Mouse (Mus musculus) MEL (cell line): ENCODE measurements around the gene Ccdc122. TPM values are rescaled to one million over a fixed set of nuclear protein-coding genes. Genes with fewer than 3 reads are reported as not detected.

ENCODE experiments used
- DNase-seq: peaks from one replicate; pipeline ENCODE4 v3.0.0; 2011; ENCODE audit warnings: low read depth, low spot score
- H3K27ac ChIP-seq: 2 replicates; pipeline ENCODE4 v1.5.1; 2012; ENCODE audit warnings: low read depth, mild to moderate bottlenecking, control low read depth, low read length, moderate library complexity; ENCODE audit not compliant: control insufficient read depth
- H3K27me3 ChIP-seq, 2 experiments: fragments of 150-350 bp in 1 of 2; sonication (generic) in 1 of 2; 2 replicates each; pipeline ENCODE4 v1.6.1; 2012; ENCODE audit warnings: low read length in 2 of 2, mild to moderate bottlenecking in 2 of 2, improper control_type of control experiment in 1 of 2, moderate library complexity in 1 of 2; ENCODE audit not compliant: insufficient read depth in 2 of 2, control insufficient read depth in 1 of 2
- H3K36me3 ChIP-seq, 2 experiments: 2 replicates each; pipeline ENCODE4 v1.6.1; 2012 to 2014; ENCODE audit warnings: low read length in 2 of 2, improper control_type of control experiment in 1 of 2, inconsistent platforms in 1 of 2, mild to moderate bottlenecking in 1 of 2; ENCODE audit not compliant: insufficient read depth in 2 of 2, control insufficient read depth in 1 of 2
- H3K4me1 ChIP-seq, 2 experiments: fragments of 150-350 bp in 1 of 2; sonication (generic) in 1 of 2; 2 replicates each; pipeline ENCODE4 v1.6.1; 2012; ENCODE audit warnings: low read length in 2 of 2, improper control_type of control experiment in 1 of 2, mild to moderate bottlenecking in 1 of 2; ENCODE audit not compliant: insufficient read depth in 2 of 2, control insufficient read depth in 1 of 2
- H3K4me3 ChIP-seq, 2 experiments: fragments of 150-350 bp in 1 of 2; sonication (generic) in 1 of 2; 2 replicates each; pipeline ENCODE4 v1.5.1; 2012; ENCODE audit warnings: low read depth in 2 of 2, low read length in 2 of 2, mild to moderate bottlenecking in 2 of 2, moderate library complexity in 2 of 2, control low read depth in 1 of 2, improper control_type of control experiment in 1 of 2; ENCODE audit not compliant: control insufficient read depth in 1 of 2, insufficient read depth in 1 of 2
- H3K79me2 ChIP-seq: 2 replicates; pipeline ENCODE4 v1.6.1; 2012; ENCODE audit warnings: mild to moderate bottlenecking, low read length, moderate library complexity; ENCODE audit not compliant: control insufficient read depth, poor library complexity, insufficient read depth
- H3K9ac ChIP-seq: 2 replicates; pipeline ENCODE4 v1.6.1; 2012; ENCODE audit warnings: low read depth, mild to moderate bottlenecking, control low read depth, low read length, moderate library complexity; ENCODE audit not compliant: control insufficient read depth, poor library complexity, severe bottlenecking
- H3K9me3 ChIP-seq: fragments of 150-350 bp; sonication (generic); replicated peaks from 2 replicates; pipeline ENCODE4 v1.6.1; 2012; ENCODE audit warnings: mild to moderate bottlenecking, low read length, improper control_type of control experiment, moderate library complexity; ENCODE audit not compliant: insufficient read depth
- CHD2 ChIP-seq: IDR thresholded peaks from 2 replicates; pipeline ENCODE4 v1.6.1; 2011; ENCODE audit warnings: low read length, improper control_type of control experiment
- CTCF ChIP-seq, 3 experiments: IDR thresholded peaks in 2 of 3; conservative IDR thresholded peaks in 1 of 3; 2 replicates each; pipeline ENCODE4 v1.5.1; 2011 to 2012; ENCODE audit warnings: low read length in 3 of 3, low read depth in 2 of 3, mild to moderate bottlenecking in 2 of 3, improper control_type of control experiment in 1 of 3, inconsistent platforms in 1 of 3, mixed read lengths in 1 of 3, moderate library complexity in 1 of 3; ENCODE audit not compliant: control insufficient read depth in 1 of 3, insufficient read depth in 1 of 3, poor library complexity in 1 of 3, severe bottlenecking in 1 of 3
- E2F4 ChIP-seq: IDR thresholded peaks from 2 replicates; pipeline ENCODE4 v1.6.1; 2011; ENCODE audit warnings: low read depth, low read length, improper control_type of control experiment, borderline replicate concordance
- ELF1 ChIP-seq: IDR thresholded peaks from 2 replicates; pipeline ENCODE4 v1.6.1; 2014; ENCODE audit warnings: low read depth, mild to moderate bottlenecking, inconsistent platforms, low read length, improper control_type of control experiment, moderate library complexity
- ETS1 ChIP-seq: IDR thresholded peaks from 2 replicates; pipeline ENCODE4 v1.6.1; 2012; ENCODE audit warnings: low read depth, mild to moderate bottlenecking, inconsistent platforms, low read length, improper control_type of control experiment, moderate library complexity
- GATA1 ChIP-seq: IDR thresholded peaks from 2 replicates; pipeline ENCODE4 v1.6.1; 2011; ENCODE audit warnings: low read depth, low read length, improper control_type of control experiment
- JUND ChIP-seq: IDR thresholded peaks from 2 replicates; pipeline ENCODE4 v1.6.1; 2011; ENCODE audit warnings: low read depth, mild to moderate bottlenecking, improper control_type of control experiment, low read length
- KAT2A ChIP-seq: conservative IDR thresholded peaks from 2 replicates; pipeline ENCODE4 v1.6.1; 2012; ENCODE audit warnings: low read depth, low read length, improper control_type of control experiment, inconsistent platforms
- MAZ ChIP-seq: IDR thresholded peaks from 2 replicates; pipeline ENCODE4 v1.6.1; 2012; ENCODE audit warnings: low read depth, mild to moderate bottlenecking, inconsistent platforms, low read length, improper control_type of control experiment
- MEF2A ChIP-seq: IDR thresholded peaks from 2 replicates; pipeline ENCODE4 v1.6.1; 2014; ENCODE audit warnings: low read depth, mild to moderate bottlenecking, inconsistent platforms, low read length, improper control_type of control experiment; ENCODE audit not compliant: poor library complexity, insufficient replicate concordance, severe bottlenecking; ENCODE audit errors: extremely low read depth
- MYB ChIP-seq: IDR thresholded peaks from 2 replicates; pipeline ENCODE4 v1.6.1; 2011; ENCODE audit warnings: mild to moderate bottlenecking, low read depth, low read length, improper control_type of control experiment
- MYC ChIP-seq: IDR thresholded peaks from 2 replicates; pipeline ENCODE4 v1.6.1; 2011; ENCODE audit warnings: low read depth, mild to moderate bottlenecking, low read length, improper control_type of control experiment, moderate library complexity
- POLR2A ChIP-seq, 2 experiments: IDR thresholded peaks; 2 replicates each; pipeline ENCODE4 v1.6.1; 2011 to 2012; ENCODE audit warnings: low read length in 2 of 2, mild to moderate bottlenecking in 2 of 2, control low read depth in 1 of 2, improper control_type of control experiment in 1 of 2, low read depth in 1 of 2, moderate library complexity in 1 of 2; ENCODE audit not compliant: control insufficient read depth in 1 of 2, insufficient read depth in 1 of 2, poor library complexity in 1 of 2
- POLR2AphosphoS2 ChIP-seq: IDR thresholded peaks from 2 replicates; pipeline ENCODE4 v1.6.1; 2011; ENCODE audit warnings: low read length, improper control_type of control experiment
- RAD21 ChIP-seq: IDR thresholded peaks from 2 replicates; pipeline ENCODE4 v1.6.1; 2011; ENCODE audit warnings: mild to moderate bottlenecking, low read depth, low read length, improper control_type of control experiment
- TAL1 ChIP-seq: IDR thresholded peaks from 2 replicates; pipeline ENCODE4 v1.6.1; 2012; ENCODE audit warnings: mild to moderate bottlenecking, inconsistent platforms, low read length, moderate library complexity, mixed read lengths
- TBP ChIP-seq: IDR thresholded peaks from 2 replicates; pipeline ENCODE4 v1.8.0; 2011; ENCODE audit warnings: low read depth, low read length, improper control_type of control experiment
- TCF12 ChIP-seq: IDR thresholded peaks from 2 replicates; pipeline ENCODE4 v1.6.1; 2014; ENCODE audit warnings: low read depth, mild to moderate bottlenecking, inconsistent platforms, low read length, improper control_type of control experiment, moderate library complexity
- USF1 ChIP-seq: IDR thresholded peaks from 2 replicates; pipeline ENCODE4 v1.6.1; 2014; ENCODE audit warnings: low read depth, mild to moderate bottlenecking, inconsistent platforms, low read length, improper control_type of control experiment, moderate library complexity
- ZC3H11A ChIP-seq: IDR thresholded peaks from 2 replicates; pipeline ENCODE4 v1.6.1; 2012; ENCODE audit warnings: low read depth, mild to moderate bottlenecking, inconsistent platforms, low read length, improper control_type of control experiment
- ZMIZ1 ChIP-seq: IDR thresholded peaks from 2 replicates; pipeline ENCODE4 v1.6.1; 2012; ENCODE audit warnings: low read depth, mild to moderate bottlenecking, inconsistent platforms, low read length, improper control_type of control experiment, moderate library complexity
- polyA plus RNA-seq, 2 experiments: library from polyadenylated mRNA; stranded (reverse) in 1 of 2; unstranded in 1 of 2; fragments of >175 nt in 1 of 2; fragments of >200 nt in 1 of 2; gene quantifications; 2 replicates each; pipeline versions ENCODE4 v1.2.1 to v1.2.4; 2012; ENCODE audit warnings: low replicate concordance in 2 of 2, low read depth in 1 of 2; ENCODE audit not compliant: insufficient read length in 2 of 2, insufficient read depth in 1 of 2, missing spikeins in 1 of 2
- total RNA-seq: library from RNA; depleted of rRNA; stranded (reverse); fragments of 300-350 nt; gene quantifications from 2 replicates; pipeline ENCODE4 v1.2.3, GENCODE M21; 2012

Gene Ccdc122
- total and polyA plus RNA-seq, 3 experiments, result not detected

DNA sequence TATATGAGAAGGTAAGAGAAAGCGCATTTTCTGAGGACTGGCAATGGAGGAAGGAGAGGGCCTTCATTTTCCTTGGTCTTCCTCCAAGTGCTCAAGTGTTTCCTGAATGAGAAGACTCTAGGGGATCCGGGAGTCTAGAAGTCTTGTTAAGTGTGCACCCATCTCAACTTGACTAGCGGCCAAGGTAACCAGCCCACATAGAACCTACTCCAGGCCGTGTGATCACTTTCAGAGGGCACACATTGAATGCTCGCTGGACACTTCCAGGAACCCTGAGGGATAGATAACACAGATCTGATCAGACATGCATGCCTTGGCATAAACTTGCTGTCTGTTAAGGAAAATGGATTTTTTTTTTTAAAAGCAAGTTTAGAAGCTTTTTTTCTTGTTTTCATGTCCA, 758 bp downstream of the Ccdc122 start:
- DNase-seq, result no peak
- H3K27ac ChIP-seq, result no peak overlapping the region
- H3K27me3 ChIP-seq, result no peaks in the 10 kb centered on the region
- no peaks in the 10 kb centered on the region for H3K4me1 ChIP-seq
- TF ChIP-seq ZC3H11A (no peak), CHD2 (no peak), MYB (no peak)
- no peak overlapping the region for H3K4me3 ChIP-seq
- H3K9me3 ChIP-seq, result no peaks in the 10 kb centered on the region
- no peaks in the 10 kb centered on the region for H3K36me3 ChIP-seq
- no peaks in the 10 kb centered on the region for H3K79me2 ChIP-seq
- no peak overlapping the region for H3K9ac ChIP-seq

GRCm38 (mm10) chr14:77037832-77038425, 1.4 kb downstream of the Ccdc122 start:
- H3K27me3 ChIP-seq, result no peaks in the 10 kb centered on the region
- no peak overlapping the region for H3K27ac ChIP-seq
- no peaks in the 10 kb centered on the region for H3K36me3 ChIP-seq
- no peaks in the 10 kb centered on the region for H3K4me1 ChIP-seq
- no peaks in the 10 kb centered on the region for H3K79me2 ChIP-seq
- no peak for DNase-seq
- TF ChIP-seq POLR2A (IDR thresholded peaks at IDR 0.05; ENCODE audit: control insufficient read depth in 1 of 2, insufficient read depth in 1 of 2, low read depth in 1 of 2, low read length in 2 of 2, poor library complexity in 1 of 2), result no peak
- TF ChIP-seq KAT2A, result no peak
- no peak for TF ChIP-seq GATA1
- no peak for TF ChIP-seq MYC
- TF ChIP-seq USF1, result no peak
- TF ChIP-seq MAZ, result no peak
- no peaks in the 10 kb centered on the region for H3K9me3 ChIP-seq
- H3K9ac ChIP-seq, result no peak overlapping the region
- no peak overlapping the region for H3K4me3 ChIP-seq

DNA sequence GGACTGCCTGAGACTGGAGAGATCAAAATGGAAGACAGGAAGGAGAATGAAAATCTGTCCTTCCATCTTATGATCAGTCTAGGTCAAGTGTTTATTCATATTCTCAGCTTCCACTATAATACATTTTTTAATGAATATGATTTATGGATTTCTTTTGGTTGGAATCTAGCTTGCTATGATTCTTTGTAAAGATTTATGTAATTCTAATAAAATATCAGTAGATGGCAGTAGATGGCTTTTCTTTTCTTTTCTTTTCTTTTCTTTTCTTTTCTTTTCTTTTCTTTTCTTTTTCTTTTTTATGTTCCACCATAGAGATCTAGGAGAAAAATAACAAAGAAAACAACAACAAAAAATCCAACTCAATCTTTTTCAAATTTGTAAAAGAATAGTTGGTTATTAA, 16.7 kb downstream of the Ccdc122 start:
- Histone ChIP-seq H3K4me1 (no peaks in the 10 kb centered on the region), H3K79me2 (no peaks in the 10 kb centered on the region), H3K27ac (no peak overlapping the region), H3K36me3 (no peaks in the 10 kb centered on the region), H3K4me3 (no peak overlapping the region), H3K27me3 (no peaks in the 10 kb centered on the region), H3K9ac (no peak overlapping the region), H3K9me3 (no peaks in the 10 kb centered on the region)
- DNase-seq, result no peak
- TF ChIP-seq TAL1 (no peak), MYC (no peak), TBP (no peak), JUND (no peak), POLR2A (IDR thresholded peaks at IDR 0.05; ENCODE audit: control insufficient read depth in 1 of 2, insufficient read depth in 1 of 2, low read depth in 1 of 2, low read length in 2 of 2, poor library complexity in 1 of 2) (no peak), ZMIZ1 (no peak), E2F4 (no peak), MEF2A (no peak), MAZ (no peak), ETS1 (no peak), RAD21 (no peak; the same call in 1 of the 2 replicates), CTCF (IDR thresholded peaks at IDR 0.05 in 2 of 3, conservative IDR thresholded peaks at IDR 0.05 in 1 of 3; ENCODE audit: control insufficient read depth in 1 of 3, insufficient read depth in 1 of 3, low read depth in 2 of 3, low read length in 3 of 3, poor library complexity in 1 of 3, severe bottlenecking in 1 of 3) (no peak), POLR2AphosphoS2 (no peak), ELF1 (no peak), TCF12 (no peak)
